ENCODE assay signal across 14 mouse cellular contexts in the genomic region with DNA sequence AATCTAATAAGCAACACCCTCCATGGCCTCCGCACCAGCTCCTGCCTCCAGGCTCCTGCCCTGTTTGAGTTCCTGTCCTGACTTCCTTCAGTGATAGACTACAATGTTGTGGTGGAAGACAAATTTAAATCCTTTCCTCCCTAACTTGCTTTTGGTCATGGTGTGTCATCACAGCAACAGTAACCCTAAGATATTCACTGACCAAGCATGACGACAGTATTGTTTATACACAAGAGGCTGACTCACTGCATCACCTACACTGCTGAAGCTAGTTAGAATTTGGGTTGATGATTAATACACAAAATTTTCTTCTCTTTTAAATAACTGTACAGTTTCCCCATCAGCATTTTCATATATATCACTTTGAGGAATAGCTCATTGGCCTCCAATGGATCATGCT.
"Had no signal": no experiment of that assay in that cellular context is flagged by ENCODE, and none has a peak within 500 bp of the region (broad histone marks: within the 10 kb centered on the region; RNA-seq: fewer than 3 reads in every experiment).

No protein-coding gene starts in this region.

- H3K4me3 ChIP-seq: layer of hippocampus, adult 2 months; limb, embryonic 13.5 days; lung, embryonic 15.5 days; midbrain, embryonic 13.5 days; stomach, embryonic 15.5 days had no signal

- H3K4me1 ChIP-seq: stomach, embryonic 15.5 days had no signal

- DNase-seq: kidney, adult 11 months; kidney, postnatal 36 days; left cerebral cortex, postnatal 4 days; lung, postnatal 14 days; right cerebral cortex, postnatal 14 days; thymus, adult 18-20 months; thymus, postnatal 14 days had no signal

- H3K27ac ChIP-seq: layer of hippocampus, adult 2 months; limb, embryonic 13.5 days; liver, embryonic 14.5 days; lung, embryonic 15.5 days; macrophage; midbrain, embryonic 13.5 days; stomach, embryonic 15.5 days had no signal

- H3K9ac ChIP-seq: limb, embryonic 13.5 days; liver, embryonic 14.5 days; lung, embryonic 15.5 days; midbrain, embryonic 13.5 days; stomach, embryonic 15.5 days had no signal

- H3K27me3 ChIP-seq: limb, embryonic 13.5 days; lung, embryonic 15.5 days; midbrain, embryonic 13.5 days; stomach, embryonic 15.5 days had no signal

- H3K9me3 ChIP-seq: limb, embryonic 13.5 days; lung, embryonic 15.5 days; midbrain, embryonic 13.5 days; stomach, embryonic 15.5 days had no signal

- H3K4me2 ChIP-seq: limb, embryonic 13.5 days; lung, embryonic 15.5 days; midbrain, embryonic 13.5 days; stomach, embryonic 15.5 days had no signal

- H3K36me3 ChIP-seq: limb, embryonic 13.5 days; lung, embryonic 15.5 days; midbrain, embryonic 13.5 days; stomach, embryonic 15.5 days had no signal

- ATAC-seq: midbrain, embryonic 13.5 days had no signal
